Mouse (Mus musculus) ES-CJ7 (cell line): ENCODE data around the gene Cfap73.

Source experiments
- DNase-seq: peaks from one replicate; pipeline ENCODE4 v3.0.0; 2011; ENCODE audit warnings: low read depth, low spot score

Cfap73 gene

GRCm38 (mm10) chr5:120647814-120648491 is 13.9 kb upstream of the Cfap73 start:
- no peak for DNase-seq

DNA sequence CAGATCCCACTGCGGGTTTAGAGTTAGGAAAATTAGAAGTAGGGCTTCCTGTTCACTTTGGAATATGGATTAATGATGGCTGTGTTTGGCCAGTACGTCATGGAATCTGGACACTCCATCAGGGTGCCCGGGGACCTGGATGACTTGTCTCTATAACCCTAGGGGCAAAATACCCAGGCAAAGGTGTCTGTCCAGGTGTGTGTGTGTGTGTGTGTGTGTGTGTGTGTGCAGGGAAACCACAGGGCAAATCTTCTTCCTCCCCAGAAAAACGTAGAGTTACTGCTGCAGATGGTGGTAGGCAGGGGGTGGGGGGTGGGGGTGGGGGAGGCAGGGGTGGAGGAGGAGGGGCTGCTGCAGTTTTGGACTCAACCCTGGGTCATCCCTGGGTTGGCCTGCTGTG is 13.3 kb upstream of the Cfap73 start:
- no peak for DNase-seq

- DNase-seq: no peak
These were observed 11.8 kb upstream of the Cfap73 start for GRCm38 (mm10) chr5:120645851-120646250.

DNA sequence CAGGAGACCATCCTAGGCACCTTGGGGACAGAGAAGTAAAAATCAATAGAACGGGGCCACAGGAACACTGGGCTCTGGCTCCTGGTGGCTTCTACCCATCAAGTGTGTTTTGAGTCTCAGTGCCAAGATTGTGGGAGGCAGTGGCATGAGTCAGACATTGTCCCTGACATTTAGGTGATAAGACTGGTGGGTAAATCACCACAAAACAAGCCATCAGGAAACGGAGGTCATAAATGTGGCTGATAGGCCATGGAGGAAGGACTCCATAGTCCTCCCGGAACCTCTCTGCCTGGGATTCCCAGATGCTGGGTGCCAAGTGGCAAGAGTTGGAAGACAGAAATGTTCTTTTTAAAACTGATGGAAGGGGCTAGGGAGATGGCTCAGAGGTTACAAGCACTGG is 10.2 kb upstream of the Cfap73 start:
- DNase-seq: no peak

- no peak for DNase-seq
These were observed 9.5 kb upstream of the Cfap73 start for GRCm38 (mm10) chr5:120643365-120644085.

- no peak for DNase-seq
These were observed 6.1 kb upstream of the Cfap73 start for GRCm38 (mm10) chr5:120640094-120640493.

GRCm38 (mm10) chr5:120635633-120636032 is 1.6 kb upstream of the Cfap73 start:
- no peak for DNase-seq

- no peak for DNase-seq
These were observed 825 bp upstream of the Cfap73 start for GRCm38 (mm10) chr5:120634860-120635259.

GRCm38 (mm10) chr5:120631892-120632291 is 2.1 kb downstream of the Cfap73 start:
- no peak for DNase-seq

- DNase-seq: no peak
These were observed 2.9 kb downstream of the Cfap73 start for GRCm38 (mm10) chr5:120631128-120631527.

DNA sequence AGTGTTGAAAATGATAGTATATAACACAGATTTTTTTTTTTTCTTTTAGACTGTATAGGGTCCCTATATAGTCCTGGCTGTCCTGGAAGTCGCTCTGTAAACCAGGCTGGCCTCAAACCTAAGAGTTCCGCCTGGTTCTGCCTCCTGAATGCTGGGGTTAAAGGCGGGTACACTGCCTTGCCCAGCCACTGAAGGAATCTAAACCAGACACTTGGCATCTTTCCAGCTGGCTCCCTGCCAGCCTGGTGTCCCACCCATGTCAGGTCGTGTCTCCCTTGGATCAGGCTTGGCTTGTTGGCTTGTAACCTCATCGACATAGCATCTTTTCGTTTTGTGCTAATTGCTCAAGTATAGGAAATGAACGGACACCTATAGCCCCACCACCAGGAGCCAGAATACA is 5.4 kb downstream of the Cfap73 start:
- DNase-seq: no peak

GRCm38 (mm10) chr5:120627515-120628300 is 6.3 kb downstream of the Cfap73 start:
- DNase-seq: no peak

DNA sequence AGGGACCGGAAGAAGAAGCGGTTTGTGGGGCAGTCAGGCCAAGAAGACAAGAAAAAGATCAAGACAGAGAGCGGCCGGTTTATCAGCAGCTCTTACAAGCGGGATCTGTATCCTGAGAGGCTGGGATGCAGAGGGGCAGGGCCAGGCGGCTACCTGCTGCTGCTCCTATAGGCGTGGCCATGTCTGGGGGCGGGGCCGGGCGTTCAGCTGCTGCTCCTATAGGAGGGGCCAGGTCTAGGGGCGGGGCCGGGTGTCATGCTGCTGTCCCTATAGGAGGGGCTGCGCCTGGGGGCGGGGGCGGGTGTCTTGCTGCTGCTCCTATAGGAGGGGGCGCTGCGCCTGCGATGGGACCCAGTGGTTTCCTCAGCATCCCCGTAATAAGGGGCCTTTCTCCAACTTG is 7.6 kb downstream of the Cfap73 start:
- DNase-seq: peak; percentile 94

GRCm38 (mm10) chr5:120624427-120624826 is 9.6 kb downstream of the Cfap73 start:
- no peak for DNase-seq

DNA sequence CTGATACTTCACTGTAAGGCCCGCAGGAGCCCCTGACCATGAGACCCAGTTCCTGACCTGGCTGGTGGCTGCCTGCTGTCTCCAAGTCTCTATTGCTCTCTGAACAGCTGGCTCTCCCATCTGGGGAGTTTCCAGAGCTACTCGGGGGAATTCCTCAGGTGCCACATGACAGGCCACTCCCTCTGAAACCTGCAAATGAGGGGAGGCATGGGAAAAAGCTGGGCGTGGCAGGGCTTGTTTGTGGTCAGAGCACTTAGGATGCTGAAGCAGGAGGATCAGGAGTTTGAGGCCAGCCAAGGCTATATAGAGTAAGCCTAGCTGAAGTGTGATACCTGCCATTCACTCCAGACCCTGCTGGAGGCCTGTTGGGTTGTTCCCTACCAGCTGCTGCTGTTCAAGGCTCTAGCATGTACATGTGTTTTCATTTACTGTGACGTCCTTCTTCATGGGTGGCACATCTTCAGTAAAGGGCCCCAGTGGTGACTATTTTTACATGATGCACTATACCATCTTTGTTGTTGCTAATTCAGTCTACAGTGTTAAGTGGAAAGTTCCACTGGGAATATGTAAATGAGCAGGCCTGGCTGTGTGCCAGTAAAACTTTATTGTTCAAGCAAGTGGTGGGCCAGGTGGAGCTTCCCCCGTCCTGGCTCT is 11.7 kb downstream of the Cfap73 start:
- peak; percentile 59 for DNase-seq

GRCm38 (mm10) chr5:120621846-120622197 is 12.2 kb downstream of the Cfap73 start:
- DNase-seq: no peak

- DNase-seq: no peak
These were observed 12.8 kb downstream of the Cfap73 start for GRCm38 (mm10) chr5:120621078-120621765.

DNA sequence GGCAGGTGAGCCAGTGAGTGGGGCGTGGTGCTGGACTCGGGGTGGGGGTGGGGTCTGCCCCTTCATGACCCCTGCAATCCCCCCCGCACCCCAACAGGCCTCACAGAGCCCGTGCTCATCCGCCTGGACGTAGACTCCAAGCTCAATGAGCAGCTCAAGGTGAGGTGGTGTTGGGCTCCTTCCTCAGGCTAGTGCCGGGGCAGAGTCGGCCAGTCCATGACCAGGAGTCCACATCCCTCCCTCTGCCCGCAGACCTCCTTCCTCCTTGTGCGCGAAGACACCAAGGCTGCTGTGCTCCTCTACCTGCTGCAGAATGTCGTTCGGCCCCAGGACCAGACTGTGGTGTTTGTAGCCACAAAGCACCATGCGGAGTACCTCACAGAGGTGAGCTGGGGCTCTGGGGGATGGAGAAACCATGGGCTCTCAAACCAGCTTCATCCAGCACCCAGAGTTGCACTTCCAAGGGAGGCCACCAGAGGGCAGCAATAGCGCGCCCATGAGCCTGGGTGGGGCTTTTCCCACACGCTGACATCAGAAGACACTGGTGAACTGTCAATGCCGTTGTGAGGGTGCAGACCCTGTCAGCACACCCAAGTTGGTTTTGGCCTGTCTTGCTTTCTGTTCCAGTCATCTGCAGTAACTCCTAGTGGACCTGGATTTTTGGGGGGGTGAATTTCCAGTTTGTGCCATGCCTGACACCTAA is 13.5 kb downstream of the Cfap73 start:
- DNase-seq: peak; percentile 86

GRCm38 (mm10) chr5:120619201-120619600 is 14.8 kb downstream of the Cfap73 start:
- peak; percentile 85 for DNase-seq

- DNase-seq: peak; percentile 72
These were observed 15.3 kb downstream of the Cfap73 start for GRCm38 (mm10) chr5:120618778-120619177.

- peak; percentile 88 for DNase-seq
These were observed 18.1 kb downstream of the Cfap73 start for GRCm38 (mm10) chr5:120615903-120616302.
